ENCODE assay signal across 16 mouse cellular contexts in the genomic region with DNA sequence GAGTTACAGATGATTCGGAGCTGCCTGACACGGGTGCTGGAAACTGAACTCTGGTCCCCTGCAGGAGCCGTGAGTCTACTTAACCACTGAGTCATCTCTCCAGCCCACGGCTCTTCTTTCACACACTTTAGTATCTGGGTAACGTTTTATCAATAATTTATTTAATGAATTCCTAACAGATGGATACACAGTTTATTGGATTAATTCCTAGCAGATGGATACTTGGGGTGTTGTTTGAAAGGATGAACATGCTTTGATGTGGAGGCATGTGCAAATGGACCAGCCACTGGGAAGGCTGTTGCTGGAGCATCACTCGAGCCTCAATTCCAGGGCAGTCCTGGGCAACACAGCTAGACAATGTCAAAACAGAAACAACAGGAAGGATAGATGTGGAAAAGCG. TPM values are rescaled to one million over a fixed set of nuclear protein-coding genes. Genes with fewer than 3 reads are reported as not detected.
"Had no signal": no experiment of that assay in that cellular context is flagged by ENCODE, and none has a peak within 500 bp of the region (broad histone marks: within the 10 kb centered on the region; RNA-seq: fewer than 3 reads in every experiment).

No protein-coding gene starts in this region.

- H3K36me3 ChIP-seq: midbrain, embryonic 13.5 days; midbrain, embryonic 15.5 days; neural tube, embryonic 12.5 days; stomach, embryonic 15.5 days had no signal

- H3K4me2 ChIP-seq: midbrain, embryonic 11.5 days; midbrain, embryonic 13.5 days; midbrain, embryonic 15.5 days; neural tube, embryonic 12.5 days; stomach, embryonic 15.5 days had no signal

- H3K9ac ChIP-seq: liver, postnatal 0 days; midbrain, embryonic 13.5 days; midbrain, embryonic 15.5 days; neural tube, embryonic 12.5 days; stomach, embryonic 15.5 days had no signal

- H3K27ac ChIP-seq: macrophage; midbrain, embryonic 13.5 days; midbrain, embryonic 15.5 days; neural tube, embryonic 12.5 days; stomach, embryonic 15.5 days; stomach, postnatal 0 days had no signal

- H3K4me3 ChIP-seq: megakaryocyte, embryonic 14.5 days; midbrain, embryonic 13.5 days; midbrain, embryonic 15.5 days; neural tube, embryonic 12.5 days; stomach, embryonic 15.5 days had no signal

- H3K9me3 ChIP-seq: midbrain, embryonic 15.5 days; neural tube, embryonic 12.5 days; stomach, embryonic 15.5 days had no signal

- H3K4me1 ChIP-seq: megakaryocyte, embryonic 14.5 days; stomach, embryonic 15.5 days had no signal

- ATAC-seq: liver, postnatal 0 days; midbrain, embryonic 13.5 days; midbrain, embryonic 15.5 days had no signal

- H3K27me3 ChIP-seq: megakaryocyte, embryonic 14.5 days; midbrain, embryonic 13.5 days; midbrain, embryonic 15.5 days; neural tube, embryonic 12.5 days; stomach, embryonic 15.5 days had no signal

- DNase-seq: liver, postnatal 0 days; lung, adult 2 months; lung, postnatal 14 days; lung, postnatal 36 days; right cerebral cortex, postnatal 14 days; thymus, adult 2 months; thymus, postnatal 25 days; thymus, postnatal 4 days had no signal

RNA-seq across cellular contexts. Expression of gene Tmeff1, which starts 11.1 kb away (rescaled TPM):
- polyA plus RNA-seq: macrophage had no signal
